Mouse (Mus musculus) cerebellum, postnatal 36 days (tissue): Measurements from ENCODE around the gene Zfand3.

Source experiments
- DNase-seq, 2 experiments: peaks; one replicate each; pipeline ENCODE4 v3.0.0; 2021 to 2022; ENCODE audit warnings: mixed read lengths in 2 of 2

Zfand3 gene

DNA sequence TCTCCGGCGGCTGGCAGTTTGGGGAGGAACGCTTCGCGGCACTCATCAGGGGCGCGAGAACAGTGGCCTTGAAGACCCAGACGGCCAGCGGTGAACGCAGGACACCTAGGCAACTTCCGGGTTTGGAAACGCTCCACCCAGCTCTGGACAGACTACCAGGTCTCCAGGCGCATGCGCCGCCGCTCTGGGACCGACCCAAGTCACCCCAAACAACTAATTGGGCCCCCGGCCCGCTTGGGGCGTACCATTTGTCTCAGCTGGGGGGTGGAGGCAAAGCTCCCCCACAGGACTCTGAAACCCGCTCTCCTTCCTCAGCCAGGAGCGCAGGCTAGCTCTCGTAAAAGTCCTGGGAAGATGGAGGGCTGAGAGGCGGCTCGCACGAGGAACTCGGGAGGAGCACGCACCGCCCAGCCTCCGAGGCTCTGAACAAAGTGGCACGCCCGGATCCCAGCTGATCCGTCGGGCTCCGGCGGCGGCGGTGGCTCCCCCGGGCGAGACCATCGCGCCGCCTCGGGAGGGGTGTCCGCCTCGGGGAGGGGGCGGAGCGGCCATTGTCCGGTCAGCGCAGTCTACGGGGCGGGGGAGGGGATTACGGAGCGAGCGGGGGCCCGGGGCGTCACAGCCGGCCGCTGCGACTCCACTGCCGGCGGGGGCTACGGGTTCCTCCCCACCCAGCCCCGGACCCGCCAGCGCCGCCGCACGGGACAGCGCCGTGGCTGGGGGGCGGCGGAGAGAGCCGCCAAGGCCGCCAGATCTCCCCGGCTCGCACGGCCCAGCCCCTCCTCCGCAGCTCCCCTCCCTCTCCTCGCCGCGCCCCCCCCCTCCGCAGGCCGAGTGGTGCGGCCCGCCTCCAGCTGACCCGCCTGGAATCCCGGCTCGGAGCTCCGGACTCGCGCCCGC lies at the start of gene Zfand3:
Zfand3 (plus strand) TSS at position 531 of the 900 bp plus-strand sequence.
- peak; percentile 95 to 96 for DNase-seq

DNA sequence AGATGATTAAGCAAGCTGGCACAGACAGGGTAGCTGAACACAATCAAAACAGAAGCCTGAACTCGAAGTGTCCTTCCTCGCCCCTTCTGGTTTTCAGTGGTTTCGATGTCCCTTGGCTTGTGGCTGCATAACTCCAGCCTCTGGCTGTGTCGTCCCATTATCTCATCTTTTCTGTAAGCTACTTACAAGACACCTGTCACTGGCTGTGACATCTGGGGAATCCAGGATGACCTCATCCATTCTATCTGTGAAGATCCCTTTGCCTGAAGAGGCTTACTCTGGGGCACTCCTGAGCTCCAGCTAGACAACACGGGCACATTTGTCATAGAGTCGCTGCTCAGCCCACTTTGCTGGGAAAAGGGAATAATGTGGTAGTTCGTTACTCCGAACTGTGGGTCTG lies 48.7 kb upstream of the Zfand3 start:
- DNase-seq, result no peak

DNA sequence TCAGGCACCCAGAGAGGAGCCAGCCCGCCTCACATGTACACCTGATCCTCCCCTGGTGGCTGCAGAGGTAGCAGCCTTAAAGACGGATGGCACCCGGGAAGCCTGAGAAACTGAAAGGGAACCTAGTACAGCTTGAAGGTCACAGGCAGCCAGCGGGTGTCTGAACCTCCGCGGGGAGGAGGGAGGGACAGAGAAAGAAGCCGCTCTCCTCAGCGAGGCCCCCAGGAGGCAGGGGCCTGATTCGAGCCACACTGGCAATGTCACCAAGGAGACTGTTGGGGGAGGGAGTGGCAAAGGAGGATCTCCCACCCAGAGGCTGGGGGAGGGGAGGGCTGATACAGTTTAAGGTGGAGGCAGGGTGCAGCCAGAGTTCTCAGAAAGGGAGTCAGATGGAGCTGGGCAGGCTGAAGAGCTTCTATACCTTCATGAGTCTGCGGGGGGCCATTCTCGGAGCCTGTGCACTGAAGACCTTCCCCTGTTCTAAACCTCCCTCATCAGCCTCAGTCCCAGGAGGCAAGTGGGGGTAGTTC lies 40.7 kb upstream of the Zfand3 start:
- DNase-seq, result no peak

DNA sequence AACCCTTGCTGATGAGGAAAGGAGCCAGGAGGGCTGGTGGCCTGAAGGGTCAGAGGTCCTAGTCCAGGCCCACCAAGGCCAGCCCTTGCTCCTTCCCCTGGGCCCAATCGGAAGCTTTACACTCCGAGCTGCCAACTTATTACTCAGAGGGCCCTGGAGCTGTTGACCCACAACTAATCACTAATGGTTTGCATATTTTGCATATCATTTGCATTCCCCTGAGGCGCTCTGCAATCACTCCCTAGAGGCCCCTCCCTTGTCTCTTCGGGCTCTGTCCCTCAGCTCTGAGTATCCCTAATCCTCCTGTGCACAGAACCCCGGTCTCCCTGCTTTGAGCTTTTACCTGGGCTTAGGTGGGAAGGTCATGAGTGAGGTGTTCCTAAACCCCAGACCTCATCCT lies 39.0 kb upstream of the Zfand3 start:
- no peak for DNase-seq

DNA sequence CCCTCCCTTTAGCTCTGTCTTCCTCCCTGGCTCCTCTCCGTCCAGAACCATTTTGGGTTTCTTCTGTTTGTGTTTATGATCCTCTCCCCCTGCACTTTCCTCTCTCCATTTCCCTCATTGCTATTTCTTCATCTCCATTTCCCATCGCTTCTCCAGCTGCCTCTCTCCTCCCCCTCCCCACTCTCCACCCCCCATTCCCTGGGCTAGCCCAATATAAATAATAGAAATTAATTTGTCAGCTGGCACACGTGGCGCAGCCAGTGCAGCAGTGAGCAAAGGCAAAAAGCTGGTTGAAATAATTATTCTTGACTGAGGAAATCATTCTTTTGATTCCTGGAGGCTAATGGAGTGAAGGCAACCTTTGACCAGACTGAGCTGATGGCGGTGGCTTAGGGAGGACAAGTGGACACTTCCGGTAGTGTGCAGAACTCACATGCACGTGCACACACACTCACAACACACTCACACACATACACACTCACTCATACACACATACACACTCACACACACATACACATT lies 34.4 kb upstream of the Zfand3 start, which contains the start of gene Mdga1:
Mdga1 (minus strand) TSS at position 51 of the 519 bp plus-strand sequence.
- no peak for DNase-seq

DNA sequence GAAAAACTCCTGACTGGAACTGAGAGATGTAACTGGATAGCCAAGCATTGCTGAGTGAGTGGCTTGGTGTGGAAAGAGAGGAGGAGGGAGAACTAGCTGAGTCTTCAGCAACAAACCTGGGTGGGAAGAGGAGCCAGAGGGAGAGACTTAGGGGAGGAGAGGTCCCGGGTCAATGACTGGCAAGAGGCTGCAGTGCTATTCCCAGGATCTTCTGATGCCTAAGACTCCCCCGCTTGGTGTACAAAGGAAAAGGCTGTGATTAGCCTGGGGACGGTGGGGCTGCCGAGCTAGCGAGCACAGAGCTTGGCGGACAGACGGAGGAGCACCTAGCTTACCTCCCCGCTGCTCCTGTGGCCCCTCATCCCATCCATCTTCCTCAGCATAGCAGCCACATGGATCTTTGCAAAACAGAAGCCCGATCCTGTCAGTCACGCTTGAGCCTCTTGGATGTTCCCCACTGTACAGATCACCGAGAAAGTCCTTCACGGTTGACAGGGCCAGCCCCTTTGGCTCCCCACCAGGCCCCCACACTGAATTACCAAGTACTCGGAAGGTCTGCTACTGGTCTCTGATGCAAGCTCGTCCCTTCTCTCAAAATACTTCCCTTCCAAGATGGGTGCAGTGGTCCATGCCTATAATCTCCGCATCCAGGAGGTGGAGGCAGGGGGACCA lies 32.6 kb upstream of the Zfand3 start:
- no peak for DNase-seq

DNA sequence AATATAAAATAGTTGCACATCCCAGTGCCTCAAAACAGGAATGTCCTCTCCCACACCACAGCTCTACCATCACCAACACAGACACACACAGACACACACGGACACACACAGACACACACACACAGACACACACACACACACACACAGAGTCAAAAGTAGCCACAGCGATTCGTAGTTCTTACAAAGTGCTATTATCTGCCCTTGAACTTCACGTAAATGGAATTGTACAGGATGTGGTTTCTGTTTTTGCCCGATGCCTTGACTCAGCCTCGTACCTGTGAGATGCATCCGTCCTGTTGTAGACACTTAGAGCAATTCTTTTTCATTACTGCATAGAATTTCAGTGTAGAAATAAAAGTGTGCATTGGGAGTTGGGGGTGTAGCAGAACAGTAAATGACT lies 31.3 kb upstream of the Zfand3 start:
- DNase-seq, result no peak

DNA sequence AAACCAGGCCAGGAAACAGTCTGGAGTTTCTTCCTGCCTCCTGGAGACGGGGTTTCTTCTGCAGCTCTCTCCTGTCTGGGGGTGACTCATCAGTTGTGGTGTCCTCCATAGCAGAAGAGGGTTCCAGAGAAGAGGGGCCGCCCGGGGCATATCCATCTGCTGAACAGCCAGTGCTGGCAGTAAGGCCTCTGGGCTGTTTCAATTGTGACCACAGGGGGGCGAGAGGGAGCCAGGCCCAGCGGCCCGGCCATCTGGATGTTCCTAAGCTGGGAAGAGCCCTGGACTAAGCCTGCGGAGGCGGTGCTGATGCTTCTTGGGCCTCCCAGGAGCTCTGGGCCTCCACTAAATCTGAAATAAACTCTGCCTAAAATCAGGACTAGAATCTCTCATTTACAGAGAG lies 28.8 kb upstream of the Zfand3 start:
- DNase-seq, result peak; percentile 97 to 98

DNA sequence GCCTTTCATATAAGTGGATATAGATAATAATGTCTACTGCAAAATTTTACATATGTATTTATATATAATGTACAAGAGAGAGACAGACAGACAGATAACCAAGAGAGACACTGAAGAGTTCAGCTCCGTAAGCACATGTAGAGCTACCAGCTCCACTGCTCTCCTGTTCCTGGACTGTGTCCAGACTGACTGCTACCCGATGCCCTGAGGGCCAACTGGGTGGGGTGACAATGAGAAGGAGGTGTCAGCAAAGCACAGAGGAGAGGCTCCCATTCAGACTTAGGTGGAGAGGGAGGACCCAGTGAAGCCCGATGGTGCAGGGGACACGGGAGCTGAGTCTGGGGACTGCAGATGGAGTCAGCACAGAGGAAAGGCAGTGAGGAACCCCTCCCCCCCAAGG lies 25.5 kb upstream of the Zfand3 start:
- DNase-seq, result no peak

DNA sequence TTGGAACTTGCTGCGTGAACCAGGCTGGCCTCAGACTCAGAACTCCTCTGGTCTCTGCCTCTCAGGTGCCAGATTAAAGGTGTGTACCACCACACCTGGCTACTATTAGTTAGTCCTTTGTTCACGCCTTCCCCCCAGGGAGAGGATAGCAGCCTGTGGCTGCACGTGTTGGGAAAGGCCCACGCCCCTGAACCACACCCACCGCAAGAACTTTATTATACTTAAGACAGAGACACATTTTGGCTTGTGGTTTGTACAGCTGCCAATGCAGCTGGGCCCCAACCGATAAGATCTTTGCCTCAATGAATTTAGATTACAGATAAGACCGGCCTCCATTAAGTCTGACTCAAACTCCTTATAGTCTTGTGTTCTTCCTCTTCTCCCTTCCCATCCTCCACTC lies 24.7 kb upstream of the Zfand3 start:
- no peak for DNase-seq

DNA sequence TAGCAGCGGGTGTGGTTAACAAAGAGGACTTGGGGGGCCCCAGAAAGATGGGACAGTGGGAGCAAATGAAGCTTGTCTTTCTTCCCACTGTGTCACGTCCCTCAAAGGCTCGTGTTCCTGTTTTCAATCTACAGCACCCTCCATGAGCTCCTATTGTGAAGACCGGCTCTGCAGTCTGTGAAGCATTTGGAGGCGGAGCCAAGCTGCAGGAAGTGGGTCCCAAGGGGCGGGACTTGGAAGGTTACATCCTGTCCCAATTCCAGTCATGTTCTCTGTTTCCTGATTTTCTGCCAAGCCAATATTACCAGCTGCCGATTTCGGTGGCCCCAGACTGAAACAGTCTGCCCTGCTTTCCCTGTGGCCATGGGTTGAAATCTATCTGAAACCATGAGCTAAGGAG lies 23.0 kb upstream of the Zfand3 start:
- no peak for DNase-seq

DNA sequence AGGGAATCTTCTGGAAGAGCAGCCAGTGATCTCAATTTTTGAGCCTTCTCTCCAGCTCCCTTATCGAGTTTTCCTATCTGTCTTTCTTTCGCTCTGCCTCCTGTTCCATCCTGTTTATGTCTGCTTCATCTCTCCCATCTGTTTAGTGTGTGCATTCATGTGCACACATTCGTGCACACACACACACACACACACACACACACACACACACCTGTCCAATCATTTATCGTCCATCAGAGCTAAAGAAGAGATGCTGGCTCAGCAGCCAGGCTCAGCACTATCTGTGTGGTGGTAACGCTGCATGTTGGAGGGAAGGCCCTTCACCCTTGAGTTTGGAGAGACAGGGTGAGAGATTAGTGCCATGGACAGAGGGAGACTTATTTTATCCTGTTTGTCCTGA lies 21.3 kb upstream of the Zfand3 start:
- DNase-seq, result no peak

DNA sequence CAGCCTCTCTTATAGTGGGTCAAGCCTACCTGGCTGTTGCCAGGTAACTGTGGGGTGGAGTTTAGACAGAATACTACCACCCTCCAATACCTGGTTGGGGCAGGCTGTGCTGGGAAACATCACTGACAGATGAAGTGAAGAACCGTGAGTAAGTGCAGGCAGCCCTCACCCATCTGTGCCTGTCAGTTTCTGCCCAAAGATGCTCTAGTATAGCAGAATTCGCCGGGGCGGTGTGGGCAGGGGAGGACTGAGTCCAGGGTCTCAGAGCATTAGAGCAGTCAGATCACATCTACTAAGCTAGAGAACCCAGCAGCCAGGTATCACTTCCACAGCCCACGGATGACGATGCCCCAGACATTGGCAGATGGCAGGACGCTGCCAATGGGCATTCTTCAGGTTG lies 19.6 kb upstream of the Zfand3 start:
- DNase-seq, result no peak

DNA sequence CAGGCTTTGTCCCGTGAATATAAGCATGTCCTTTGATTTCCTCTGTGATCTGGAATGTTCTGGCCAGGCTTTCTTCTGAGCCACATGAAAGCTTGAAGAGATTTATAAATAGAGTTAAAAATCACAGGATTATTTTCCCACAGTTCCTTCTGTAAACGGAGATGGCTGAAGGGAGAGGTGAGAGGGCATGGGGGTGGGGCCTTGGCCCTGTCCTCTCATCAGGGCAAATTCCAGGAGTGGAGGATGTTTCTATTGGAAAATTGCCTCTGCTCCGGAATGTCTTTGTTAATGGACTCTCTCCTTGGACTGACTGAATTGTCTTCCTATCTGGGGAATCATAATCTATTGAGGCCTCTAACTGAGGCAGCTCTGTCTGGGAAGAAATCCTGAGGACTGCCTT lies 19.0 kb upstream of the Zfand3 start:
- DNase-seq, result no peak

DNA sequence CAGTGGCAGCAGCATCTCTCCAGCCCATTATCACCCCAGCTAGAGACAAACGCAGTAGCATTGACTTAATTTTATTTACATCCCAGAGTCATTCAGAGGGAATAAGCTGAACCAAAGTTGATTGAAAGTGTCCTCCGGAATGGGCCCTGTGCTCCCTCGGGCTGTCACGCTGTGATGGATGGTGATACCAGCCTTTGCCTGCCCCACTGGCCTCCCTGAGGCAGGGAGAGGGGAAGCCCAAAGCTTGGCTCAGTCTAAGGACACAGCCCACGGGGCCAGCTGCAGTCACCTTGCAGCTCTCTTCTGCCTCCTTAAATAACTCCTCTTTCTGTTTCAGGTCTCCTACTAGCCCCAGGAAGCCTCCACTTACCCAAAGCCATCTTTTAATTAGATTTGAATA lies 16.4 kb upstream of the Zfand3 start:
- no peak for DNase-seq

DNA sequence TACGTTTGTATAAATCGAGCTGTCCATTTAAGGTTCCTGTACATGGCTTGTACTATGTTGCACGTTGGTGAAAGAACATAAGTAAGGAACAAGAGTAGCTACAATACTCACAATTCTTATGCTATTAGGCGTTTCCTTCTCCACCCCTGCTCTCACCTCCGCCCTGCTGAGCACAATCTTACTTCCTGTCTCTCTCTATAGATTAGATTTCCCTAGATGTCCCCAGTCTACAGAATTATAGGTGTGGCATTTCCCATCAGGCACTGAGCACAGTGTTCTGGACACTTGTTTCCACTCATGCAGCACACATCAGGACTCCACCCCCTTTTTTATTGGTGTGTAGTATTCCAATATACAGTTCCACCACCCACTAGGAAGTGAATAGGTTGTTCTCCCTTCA lies 14.9 kb upstream of the Zfand3 start:
- DNase-seq, result no peak

DNA sequence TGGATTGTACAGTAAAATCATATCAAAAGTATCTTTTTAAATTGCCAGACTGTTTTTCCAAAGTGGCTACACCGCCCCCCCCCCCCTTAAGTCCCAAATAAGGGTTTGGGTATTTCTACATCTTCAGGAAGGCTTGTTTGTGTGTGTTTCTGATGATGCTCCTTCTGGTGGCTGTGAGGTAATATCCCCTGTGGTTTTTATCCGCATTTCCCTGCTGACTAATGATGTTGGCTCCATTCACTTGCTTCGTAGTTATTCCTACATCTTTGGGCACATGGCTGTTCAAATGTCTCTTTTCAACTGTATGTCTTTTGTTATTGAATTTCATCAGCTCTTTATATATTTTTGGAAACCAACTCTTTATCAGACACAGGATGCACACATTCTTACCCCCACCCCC lies 14.4 kb upstream of the Zfand3 start:
- DNase-seq, result no peak

DNA sequence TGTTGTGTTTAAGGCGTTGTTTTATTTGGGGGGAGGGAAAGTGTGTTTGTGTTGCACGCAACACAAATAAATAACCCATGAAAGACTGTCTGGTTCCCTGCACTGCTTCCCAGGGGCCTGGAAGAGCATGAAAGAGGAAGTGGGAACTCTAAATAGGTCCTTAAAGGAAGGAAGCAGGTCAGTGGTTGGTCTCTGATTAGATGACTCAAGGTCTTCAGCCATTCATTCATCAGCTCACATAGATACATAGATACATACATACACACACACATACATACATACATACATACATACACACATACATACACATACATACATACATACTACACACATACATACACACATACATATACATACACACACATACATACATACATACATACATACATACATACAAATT lies 13.7 kb upstream of the Zfand3 start:
- no peak for DNase-seq

DNA sequence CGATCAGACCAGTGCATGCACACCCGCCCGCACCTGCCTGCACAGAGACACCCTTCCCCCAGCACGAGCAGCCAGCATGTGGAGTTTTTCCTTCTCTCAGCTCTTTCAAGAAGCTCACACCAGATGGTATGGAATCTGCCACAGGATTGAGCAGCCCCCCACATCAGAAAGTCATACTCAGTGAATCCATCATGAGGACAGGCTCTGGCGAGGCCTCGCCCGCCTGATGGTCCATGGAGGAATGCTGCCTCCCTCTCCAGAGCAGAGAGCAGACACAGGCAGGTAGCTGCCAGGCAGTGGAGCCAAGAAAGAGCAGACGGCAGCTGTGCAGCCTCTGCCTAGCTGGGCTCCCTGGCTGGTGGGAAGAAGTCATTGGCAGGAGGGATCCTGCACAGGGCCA lies 11.0 kb upstream of the Zfand3 start:
- DNase-seq, result no peak

DNA sequence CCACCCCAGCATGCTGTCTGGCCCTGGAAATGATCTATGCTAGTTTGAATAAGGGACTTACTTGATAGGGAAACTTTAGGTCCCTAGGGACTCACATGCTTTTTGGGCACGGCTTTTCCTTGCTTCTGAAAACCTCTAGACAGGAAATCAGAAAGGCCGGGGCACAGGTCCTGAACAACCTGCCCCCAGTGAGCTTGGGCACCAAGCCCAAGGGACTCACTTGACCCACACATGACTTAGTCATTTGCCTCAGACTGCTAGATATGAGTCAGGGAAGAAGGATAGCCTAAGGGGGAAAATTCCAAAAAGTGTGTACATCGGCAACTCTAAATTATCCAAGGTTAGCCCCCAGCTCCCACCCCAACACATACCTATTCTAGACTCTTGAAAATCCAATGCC lies 10.5 kb upstream of the Zfand3 start:
- DNase-seq, result no peak

DNA sequence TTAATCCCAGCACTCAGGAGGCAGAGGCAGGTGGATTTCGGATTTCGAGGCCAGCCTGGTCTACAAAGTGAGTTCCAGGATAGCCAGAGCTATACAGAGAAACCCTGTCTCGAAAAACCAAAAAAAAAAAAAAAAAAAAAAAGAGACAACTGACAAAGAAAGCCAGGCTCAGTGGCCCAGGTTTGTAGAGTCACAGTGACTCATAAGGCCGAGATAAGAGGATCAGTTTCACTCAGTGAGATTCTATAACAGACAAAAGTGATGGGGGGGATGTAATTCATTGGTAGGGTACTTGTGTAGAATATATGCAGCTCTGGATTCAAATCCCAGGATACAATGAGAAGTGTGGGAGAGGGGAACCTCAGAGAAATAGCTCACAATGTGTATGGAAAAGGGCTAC lies 10.1 kb upstream of the Zfand3 start:
- DNase-seq, result no peak

DNA sequence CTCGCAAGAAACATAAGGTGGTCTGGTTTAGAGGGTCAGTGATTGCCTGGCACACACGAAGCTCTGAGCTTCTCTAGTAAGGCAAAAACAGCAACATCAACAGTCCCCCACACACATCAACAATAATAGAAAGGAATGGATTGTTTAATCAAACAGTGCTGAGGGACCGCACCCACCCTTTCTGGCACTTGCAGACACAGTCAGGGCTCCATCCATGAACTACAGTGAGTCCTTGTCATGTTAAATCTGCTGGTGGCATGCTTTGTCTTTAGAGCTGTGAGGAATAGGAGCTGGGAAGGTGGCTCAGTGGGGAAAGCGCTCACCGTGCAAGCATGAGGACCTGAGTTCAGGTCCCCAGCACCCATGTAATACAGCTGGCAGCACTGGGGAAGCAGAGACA lies 8.5 kb upstream of the Zfand3 start:
- DNase-seq, result no peak

DNA sequence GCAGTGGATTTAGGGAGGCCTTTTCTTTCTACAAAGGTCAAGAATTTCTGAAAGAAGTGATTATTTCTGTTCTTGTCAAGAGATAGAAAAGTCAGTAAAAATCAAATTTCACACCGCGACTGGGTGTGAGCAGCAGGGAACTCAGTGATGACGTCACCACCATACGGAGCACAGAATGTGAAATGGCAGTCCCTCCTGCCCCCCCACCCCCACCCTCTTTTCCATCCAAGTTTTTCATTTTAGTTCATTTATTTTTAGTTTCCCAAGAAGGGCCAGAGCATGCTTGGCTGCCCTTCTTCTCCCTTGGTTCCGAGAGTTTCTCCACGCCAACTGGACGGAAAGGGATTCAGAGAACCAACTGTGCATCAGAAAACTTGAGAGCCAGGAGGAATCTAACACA lies 6.8 kb upstream of the Zfand3 start:
- peak in 1 of 2 experiments; percentile 37 for DNase-seq
